Mouse (Mus musculus): Measurements from ENCODE around the gene Rapgef2.

Gene Rapgef2

GRCm38 (mm10) chr3:79028153-79028878 lies 258.0 kb downstream of the Rapgef2 start:
- DNase-seq (ENCODE audit: low spot score) = peak; percentile 19

- DNase-seq (ENCODE audit: low spot score) = no peak
These were observed 260.3 kb downstream of the Rapgef2 start for GRCm38 (mm10) chr3:79025983-79026382.

GRCm38 (mm10) chr3:79023735-79024328 lies 262.5 kb downstream of the Rapgef2 start:
- DNase-seq (ENCODE audit: low spot score) = no peak

GRCm38 (mm10) chr3:79022690-79023089 lies 263.6 kb downstream of the Rapgef2 start:
- no peak for DNase-seq (ENCODE audit: low spot score)

- DNase-seq (ENCODE audit: low spot score) = no peak
These were observed 268.9 kb downstream of the Rapgef2 start for GRCm38 (mm10) chr3:79017440-79017839.

GRCm38 (mm10) chr3:79016830-79017229 lies 269.5 kb downstream of the Rapgef2 start:
- DNase-seq (ENCODE audit: low spot score) = no peak

GRCm38 (mm10) chr3:79015621-79016474 lies 270.5 kb downstream of the Rapgef2 start:
- no peak for DNase-seq (ENCODE audit: low spot score)
